Mouse (Mus musculus) frontal cortex, postnatal 10 days (tissue): ENCODE results near the gene Abhd17c.

Source experiments
- DNase-seq, 2 experiments: peaks; one replicate each; pipeline ENCODE4 v3.0.0; 2022; ENCODE audit warnings: low spot score in 2 of 2, mixed read lengths in 1 of 2

Gene Abhd17c

GRCm38 (mm10) chr7:84077257-84078013 lies 74.3 kb downstream of the Abhd17c start:
- DNase-seq, result no peak

GRCm38 (mm10) chr7:84074266-84074665 lies 77.4 kb downstream of the Abhd17c start:
- no peak for DNase-seq

- no peak for DNase-seq
Observed at GRCm38 (mm10) chr7:84073856-84074255, 77.8 kb downstream of the Abhd17c start.

GRCm38 (mm10) chr7:84068931-84069330 lies 82.8 kb downstream of the Abhd17c start:
- DNase-seq, result no peak

- DNase-seq, result no peak
Observed at GRCm38 (mm10) chr7:84059799-84060198, 91.9 kb downstream of the Abhd17c start.
